Mouse (Mus musculus): Measurements from ENCODE around the gene Ccnjl. TPM values are rescaled to one million over a fixed set of nuclear protein-coding genes. Genes with fewer than 3 reads are reported as not detected.

Ccnjl gene
- polyA plus RNA-seq, 1 experiment from 2014 or later: 7.4 TPM

- Histone ChIP-seq H3K27me3 (ENCODE audit: control insufficient read depth, insufficient read depth, low read depth, low read length) (no peaks in the 10 kb centered on the region), H3K4me2 (ENCODE audit: low read length) (no peak overlapping the region), H3K27ac (ENCODE audit: low read length) (no peak overlapping the region), H3K36me3 (ENCODE audit: control insufficient read depth, insufficient read depth, low read length) (no peaks in the 10 kb centered on the region), H3K4me3 (ENCODE audit: low read depth, low read length) (no peak overlapping the region), H3K4me1 (ENCODE audit: control insufficient read depth, insufficient read depth, low read length) (no peaks in the 10 kb centered on the region), H3K9ac (ENCODE audit: low read depth, low read length) (no peak overlapping the region), H3K9me3 (replicated peaks; ENCODE audit: control insufficient read depth, low read length, poor library complexity, severe bottlenecking) (no peaks in the 10 kb centered on the region)
- WGBS: 44% methylated on average over 8 of the region's 8 CpGs
- ATAC-seq: no peak; the same call in 1 of the 2 replicates
Measured at GRCm38 (mm10) chr11:43516344-43517021, 12.1 kb upstream of the Ccnjl start.

GRCm38 (mm10) chr11:43517641-43518040 lies 10.9 kb upstream of the Ccnjl start:
- 74% methylated on average over 11 of the region's 11 CpGs for WGBS
- no peak overlapping the region for H3K27ac ChIP-seq (ENCODE audit: low read length)
- no peaks in the 10 kb centered on the region for H3K9me3 ChIP-seq (replicated peaks; ENCODE audit: control insufficient read depth, low read length, poor library complexity, severe bottlenecking)
- no peaks in the 10 kb centered on the region for H3K4me1 ChIP-seq (ENCODE audit: control insufficient read depth, insufficient read depth, low read length)
- ATAC-seq: no peak
- no peaks in the 10 kb centered on the region for H3K27me3 ChIP-seq (ENCODE audit: control insufficient read depth, insufficient read depth, low read depth, low read length)
- no peak overlapping the region for H3K4me2 ChIP-seq (ENCODE audit: low read length)
- no peak overlapping the region for H3K9ac ChIP-seq (ENCODE audit: low read depth, low read length)
- no peak overlapping the region for H3K4me3 ChIP-seq (ENCODE audit: low read depth, low read length)
- no peaks in the 10 kb centered on the region for H3K36me3 ChIP-seq (ENCODE audit: control insufficient read depth, insufficient read depth, low read length)

- H3K4me2 ChIP-seq (ENCODE audit: low read length): no peak overlapping the region
- no peaks in the 10 kb centered on the region for H3K27me3 ChIP-seq (ENCODE audit: control insufficient read depth, insufficient read depth, low read depth, low read length)
- no peaks in the 10 kb centered on the region for H3K9me3 ChIP-seq (replicated peaks; ENCODE audit: control insufficient read depth, low read length, poor library complexity, severe bottlenecking)
- no peaks in the 10 kb centered on the region for H3K36me3 ChIP-seq (ENCODE audit: control insufficient read depth, insufficient read depth, low read length)
- H3K27ac ChIP-seq (ENCODE audit: low read length): no peak overlapping the region
- no peaks in the 10 kb centered on the region for H3K4me1 ChIP-seq (ENCODE audit: control insufficient read depth, insufficient read depth, low read length)
- no peak for ATAC-seq
- H3K4me3 ChIP-seq (ENCODE audit: low read depth, low read length): no peak overlapping the region
- H3K9ac ChIP-seq (ENCODE audit: low read depth, low read length): no peak overlapping the region
Measured at GRCm38 (mm10) chr11:43518086-43518485, 10.5 kb upstream of the Ccnjl start.

- no peak overlapping the region for H3K27ac ChIP-seq (ENCODE audit: low read length)
- H3K27me3 ChIP-seq (ENCODE audit: control insufficient read depth, insufficient read depth, low read depth, low read length): no peaks in the 10 kb centered on the region
- H3K9me3 ChIP-seq (replicated peaks; ENCODE audit: control insufficient read depth, low read length, poor library complexity, severe bottlenecking): no peaks in the 10 kb centered on the region
- H3K9ac ChIP-seq (ENCODE audit: low read depth, low read length): no peak overlapping the region
- H3K4me3 ChIP-seq (ENCODE audit: low read depth, low read length): no peak overlapping the region
- H3K4me2 ChIP-seq (ENCODE audit: low read length): no peak overlapping the region
- no peak for ATAC-seq
- no peaks in the 10 kb centered on the region for H3K4me1 ChIP-seq (ENCODE audit: control insufficient read depth, insufficient read depth, low read length)
- no peaks in the 10 kb centered on the region for H3K36me3 ChIP-seq (ENCODE audit: control insufficient read depth, insufficient read depth, low read length)
Measured at GRCm38 (mm10) chr11:43518821-43519220, 9.8 kb upstream of the Ccnjl start.

GRCm38 (mm10) chr11:43520521-43520920 lies 8.1 kb upstream of the Ccnjl start:
- no peak overlapping the region for H3K27ac ChIP-seq (ENCODE audit: low read length)
- H3K4me1 ChIP-seq (ENCODE audit: control insufficient read depth, insufficient read depth, low read length): no peaks in the 10 kb centered on the region
- H3K9ac ChIP-seq (ENCODE audit: low read depth, low read length): no peak overlapping the region
- no peak for ATAC-seq
- H3K4me3 ChIP-seq (ENCODE audit: low read depth, low read length): no peak overlapping the region
- H3K36me3 ChIP-seq (ENCODE audit: control insufficient read depth, insufficient read depth, low read length): no peaks in the 10 kb centered on the region
- 79% methylated on average over 3 of the region's 3 CpGs for WGBS
- H3K9me3 ChIP-seq (replicated peaks; ENCODE audit: control insufficient read depth, low read length, poor library complexity, severe bottlenecking): no peaks in the 10 kb centered on the region
- H3K27me3 ChIP-seq (ENCODE audit: control insufficient read depth, insufficient read depth, low read depth, low read length): no peaks in the 10 kb centered on the region
- no peak overlapping the region for H3K4me2 ChIP-seq (ENCODE audit: low read length)

GRCm38 (mm10) chr11:43528078-43528682 lies 404 bp upstream of the Ccnjl start:
- H3K36me3 ChIP-seq (ENCODE audit: control insufficient read depth, insufficient read depth, low read length): no peaks in the 10 kb centered on the region
- peaks cover 2% of the 10 kb centered on the region; the same call in 1 of the 2 replicates for H3K4me1 ChIP-seq (ENCODE audit: control insufficient read depth, insufficient read depth, low read length)
- ATAC-seq: peak; percentile 50; the same call in 1 of the 2 replicates
- H3K4me3 ChIP-seq (ENCODE audit: low read depth, low read length): peak overlapping the region; percentile 84
- H3K27ac ChIP-seq (ENCODE audit: low read length): peak overlapping the region; percentile 75
- under 1% methylated on average over 20 of the region's 25 CpGs for WGBS
- peak overlapping the region; percentile 82 for H3K9ac ChIP-seq (ENCODE audit: low read depth, low read length)
- no peaks in the 10 kb centered on the region for H3K9me3 ChIP-seq (replicated peaks; ENCODE audit: control insufficient read depth, low read length, poor library complexity, severe bottlenecking)
- H3K27me3 ChIP-seq (ENCODE audit: control insufficient read depth, insufficient read depth, low read depth, low read length): no peaks in the 10 kb centered on the region
- H3K4me2 ChIP-seq (ENCODE audit: low read length): peak overlapping the region; percentile 92

GRCm38 (mm10) chr11:43530043-43530442 lies 1.5 kb downstream of the Ccnjl start:
- Histone ChIP-seq H3K27me3 (ENCODE audit: control insufficient read depth, insufficient read depth, low read depth, low read length) (no peaks in the 10 kb centered on the region), H3K4me2 (ENCODE audit: low read length) (peak overlapping the region; percentile 38), H3K9ac (ENCODE audit: low read depth, low read length) (no peak overlapping the region), H3K4me1 (ENCODE audit: control insufficient read depth, insufficient read depth, low read length) (peaks cover 2% of the 10 kb centered on the region; the same call in 1 of the 2 replicates), H3K4me3 (ENCODE audit: low read depth, low read length) (peak overlapping the region; percentile 14; the same call in 1 of the 2 replicates), H3K27ac (ENCODE audit: low read length) (no peak overlapping the region), H3K9me3 (replicated peaks; ENCODE audit: control insufficient read depth, low read length, poor library complexity, severe bottlenecking) (no peaks in the 10 kb centered on the region), H3K36me3 (ENCODE audit: control insufficient read depth, insufficient read depth, low read length) (no peaks in the 10 kb centered on the region)
- WGBS: 26% methylated on average over 3 of the region's 3 CpGs
- ATAC-seq: no peak

GRCm38 (mm10) chr11:43531619-43532018 lies 3.0 kb downstream of the Ccnjl start:
- Histone ChIP-seq H3K27me3 (ENCODE audit: control insufficient read depth, insufficient read depth, low read depth, low read length) (no peaks in the 10 kb centered on the region), H3K4me1 (ENCODE audit: control insufficient read depth, insufficient read depth, low read length) (peaks cover 2% of the 10 kb centered on the region; the same call in 1 of the 2 replicates), H3K9me3 (replicated peaks; ENCODE audit: control insufficient read depth, low read length, poor library complexity, severe bottlenecking) (no peaks in the 10 kb centered on the region), H3K27ac (ENCODE audit: low read length) (no peak overlapping the region), H3K4me2 (ENCODE audit: low read length) (no peak overlapping the region), H3K9ac (ENCODE audit: low read depth, low read length) (no peak overlapping the region), H3K36me3 (ENCODE audit: control insufficient read depth, insufficient read depth, low read length) (no peaks in the 10 kb centered on the region), H3K4me3 (ENCODE audit: low read depth, low read length) (no peak overlapping the region)
- WGBS: 41% methylated on average over 5 of the region's 5 CpGs
- no peak for ATAC-seq

GRCm38 (mm10) chr11:43537074-43537473 lies 8.5 kb downstream of the Ccnjl start:
- no peak for ATAC-seq
- 93% methylated on average over 6 of the region's 6 CpGs for WGBS
- H3K9ac ChIP-seq (ENCODE audit: low read depth, low read length): no peak overlapping the region
- no peak overlapping the region for H3K4me3 ChIP-seq (ENCODE audit: low read depth, low read length)
- no peaks in the 10 kb centered on the region for H3K36me3 ChIP-seq (ENCODE audit: control insufficient read depth, insufficient read depth, low read length)
- H3K4me1 ChIP-seq (ENCODE audit: control insufficient read depth, insufficient read depth, low read length): peaks cover 8% of the 10 kb centered on the region; the same call in 1 of the 2 replicates
- no peak overlapping the region for H3K4me2 ChIP-seq (ENCODE audit: low read length)
- H3K9me3 ChIP-seq (replicated peaks; ENCODE audit: control insufficient read depth, low read length, poor library complexity, severe bottlenecking): no peaks in the 10 kb centered on the region
- no peak overlapping the region for H3K27ac ChIP-seq (ENCODE audit: low read length)
- no peaks in the 10 kb centered on the region for H3K27me3 ChIP-seq (ENCODE audit: control insufficient read depth, insufficient read depth, low read depth, low read length)

Measured in midbrain, embryonic 16.5 days (tissue).